Mouse (Mus musculus) cerebellum, adult 11-12 months (tissue): ENCODE data around the gene Slc22a17.

Experiments used
- DNase-seq: peaks from one replicate; pipeline ENCODE4 v3.0.0; 2022

Gene Slc22a17

DNA sequence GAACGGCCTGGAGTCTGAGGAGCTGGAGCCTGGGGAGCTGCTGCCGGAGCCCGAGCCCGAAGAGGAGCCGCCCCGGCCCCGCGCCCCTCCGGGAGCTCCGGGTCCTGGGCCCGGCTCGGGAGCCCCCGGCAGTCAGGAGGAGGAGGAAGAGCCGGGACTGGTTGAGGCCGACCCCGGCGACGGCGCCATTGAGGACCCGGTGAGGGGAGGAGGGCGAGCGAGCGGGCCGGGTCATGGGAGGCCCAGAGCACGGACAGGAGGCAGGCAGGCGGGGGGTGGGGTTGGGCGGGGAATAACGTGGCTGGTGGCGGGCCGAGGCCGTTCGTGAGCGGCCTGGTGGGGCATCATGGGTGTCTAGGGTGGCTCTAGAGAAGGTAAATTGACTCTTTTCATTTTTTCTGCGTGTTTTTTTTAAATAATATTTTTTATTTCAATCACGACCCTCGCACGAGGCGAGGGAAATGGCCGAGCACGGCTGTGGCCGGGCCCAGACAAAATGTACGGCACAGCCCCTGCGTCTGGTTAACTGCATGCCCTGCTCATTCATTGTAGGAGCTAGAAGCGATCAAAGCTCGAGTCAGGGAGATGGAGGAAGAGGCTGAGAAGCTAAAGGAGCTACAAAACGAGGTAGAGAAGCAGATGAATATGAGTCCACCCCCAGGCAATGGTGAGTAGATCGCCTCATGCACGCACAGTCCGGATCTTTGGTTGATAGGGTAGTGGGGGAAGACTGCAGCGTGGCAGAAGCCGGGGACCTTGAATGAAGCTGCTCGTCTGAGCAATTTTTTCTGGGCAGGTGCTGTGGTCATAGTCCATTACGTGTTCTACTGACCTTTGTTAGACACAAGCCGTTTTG is 18.4 kb downstream of the Slc22a17 start:
- DNase-seq: no peak

DNA sequence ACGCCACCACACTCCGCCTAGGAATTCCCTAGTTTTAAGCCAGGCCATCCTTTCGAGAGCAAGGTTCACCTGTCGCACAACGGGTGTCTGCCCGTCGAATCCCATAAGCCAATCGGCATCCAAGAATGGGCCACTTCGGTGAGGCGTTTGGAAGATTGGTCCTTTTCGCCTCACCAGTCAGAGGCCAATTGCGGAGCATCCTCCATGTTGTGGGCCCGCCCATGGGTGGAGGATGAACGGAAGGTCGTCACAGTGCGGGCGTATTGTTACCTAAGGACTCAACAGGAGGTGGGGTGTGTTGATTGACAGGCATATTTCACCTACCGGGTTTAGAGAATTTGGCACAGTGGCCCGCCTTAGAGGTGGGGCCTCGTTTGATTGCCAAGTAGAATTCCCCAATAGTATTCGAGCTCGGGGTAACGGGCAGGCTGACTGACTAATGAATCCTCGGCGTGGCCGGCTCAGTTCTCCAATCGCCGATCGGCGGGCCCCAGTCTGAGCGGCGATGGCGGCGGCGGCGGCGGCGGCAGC is 19.2 kb downstream of the Slc22a17 start:
- peak; percentile 100 for DNase-seq

DNA sequence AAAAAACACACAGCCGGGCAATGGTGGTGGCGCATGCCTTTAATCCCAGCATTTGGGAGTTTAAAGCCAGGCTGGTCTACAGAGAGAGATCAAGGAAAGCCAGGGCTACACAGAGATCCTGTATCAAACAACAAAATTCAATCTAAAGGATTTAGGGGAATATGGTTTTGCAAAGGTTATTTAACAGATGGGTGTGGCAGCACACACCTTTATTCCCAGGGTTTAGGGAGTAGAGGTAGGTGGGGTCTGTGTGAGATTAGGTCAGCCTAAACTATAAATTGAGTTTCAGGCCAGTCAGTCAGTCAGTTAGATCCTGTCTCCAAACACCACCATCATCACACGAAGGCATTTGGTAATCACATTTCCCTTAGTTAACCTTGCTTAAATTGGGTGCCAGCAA is 20.7 kb downstream of the Slc22a17 start, which contains the start of gene Pabpn1:
Gene Pabpn1, plus strand, starts transcription at position 301 of the 400 bp plus-strand sequence.
- no peak for DNase-seq

DNA sequence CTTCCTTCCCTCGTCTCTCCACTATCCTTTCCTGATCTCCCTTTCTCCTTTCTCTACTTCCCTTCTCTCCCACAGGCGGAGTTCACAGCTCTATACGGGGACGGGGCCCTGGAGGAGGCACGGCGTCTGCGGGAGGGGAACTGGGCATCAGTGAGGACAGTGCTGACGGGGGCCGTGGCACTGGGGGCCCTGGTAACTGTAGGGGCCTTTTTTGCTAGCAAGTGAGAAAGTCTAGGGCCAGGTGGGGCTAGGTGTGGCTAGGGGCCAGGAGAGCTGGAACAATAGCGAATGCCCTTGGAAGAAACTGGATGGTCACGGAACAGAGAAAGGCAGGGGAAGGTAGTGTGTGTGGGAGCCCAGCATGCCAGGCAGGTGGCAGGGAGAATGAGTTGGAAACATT is 27.6 kb downstream of the Slc22a17 start:
- DNase-seq: no peak

DNA sequence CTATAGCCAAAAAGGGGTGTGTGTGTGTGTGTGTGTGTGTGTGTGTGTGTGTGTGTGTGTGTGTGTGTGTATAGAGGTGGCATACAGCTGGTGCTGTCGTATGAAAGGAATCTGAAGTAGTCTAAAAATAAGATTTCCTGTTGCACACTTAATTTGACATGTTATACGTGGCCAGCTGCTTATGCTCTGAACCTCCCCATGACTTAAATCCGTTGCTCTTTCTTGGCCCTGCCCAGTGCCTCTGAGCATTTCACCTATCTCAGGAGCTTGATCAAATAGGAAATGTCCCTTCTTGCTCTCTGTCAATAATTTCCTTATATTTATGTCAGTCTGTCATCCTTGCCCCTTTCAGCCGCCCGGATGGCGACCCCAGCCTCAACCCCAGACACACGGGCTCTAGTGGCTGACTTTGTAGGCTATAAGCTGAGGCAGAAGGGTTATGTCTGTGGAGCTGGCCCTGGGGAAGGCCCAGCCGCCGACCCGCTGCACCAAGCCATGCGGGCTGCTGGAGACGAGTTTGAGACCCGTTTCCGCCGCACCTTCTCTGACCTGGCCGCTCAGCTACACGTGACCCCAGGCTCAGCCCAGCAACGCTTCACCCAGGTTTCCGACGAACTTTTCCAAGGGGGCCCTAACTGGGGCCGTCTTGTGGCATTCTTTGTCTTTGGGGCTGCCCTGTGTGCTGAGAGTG is 28.8 kb downstream of the Slc22a17 start:
- DNase-seq: no peak

DNA sequence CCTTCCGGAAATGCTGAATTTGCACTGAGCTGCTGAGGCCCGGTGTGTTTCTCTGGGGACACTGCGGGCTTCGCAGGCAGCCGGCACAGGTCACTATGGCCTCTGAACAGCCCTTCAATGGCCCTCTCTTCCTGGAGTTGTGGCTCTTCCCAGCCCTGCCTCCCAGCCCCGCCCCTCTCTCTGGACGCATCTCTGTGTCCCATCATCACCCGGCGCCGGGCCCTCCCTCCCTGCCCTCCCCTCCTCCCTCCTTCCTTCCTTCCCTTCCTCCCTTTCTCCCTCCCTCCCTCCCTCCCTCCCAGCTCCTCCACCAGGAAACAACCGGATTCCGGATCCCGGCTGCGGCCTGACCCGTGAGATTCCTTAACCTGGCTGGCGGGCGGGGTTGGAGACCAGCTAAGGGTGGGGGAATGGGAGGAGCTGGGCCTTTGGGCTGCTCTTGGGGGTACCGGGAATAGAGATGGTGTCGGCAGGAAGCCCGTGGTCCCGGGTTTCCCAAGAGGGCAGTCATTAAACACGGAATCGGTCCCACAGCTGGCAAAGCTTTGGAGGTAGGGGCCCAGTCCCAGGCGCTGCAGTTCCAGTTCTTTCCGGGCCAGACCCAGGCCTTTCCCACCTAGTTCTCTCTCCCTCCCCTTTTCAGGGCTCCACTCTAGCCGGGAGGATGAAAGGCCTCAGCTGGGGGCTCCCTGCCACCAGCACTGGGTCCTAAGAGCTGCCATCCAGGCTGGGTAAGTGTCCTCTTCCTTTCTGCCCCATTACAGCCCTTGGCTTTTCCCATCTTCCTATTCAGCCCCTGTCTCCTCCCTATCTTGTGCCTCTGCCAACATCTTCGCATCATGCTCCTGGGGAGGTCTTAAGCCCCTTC is 29.5 kb downstream of the Slc22a17 start, which contains the start of the genes Bcl2l2 and Gm20521:
Gene Bcl2l2, plus strand, starts transcription at position 224 of the 868 bp plus-strand sequence.
Gene Gm20521, plus strand, starts transcription at position 288 of the 868 bp plus-strand sequence.
- DNase-seq: peak; percentile 85

DNA sequence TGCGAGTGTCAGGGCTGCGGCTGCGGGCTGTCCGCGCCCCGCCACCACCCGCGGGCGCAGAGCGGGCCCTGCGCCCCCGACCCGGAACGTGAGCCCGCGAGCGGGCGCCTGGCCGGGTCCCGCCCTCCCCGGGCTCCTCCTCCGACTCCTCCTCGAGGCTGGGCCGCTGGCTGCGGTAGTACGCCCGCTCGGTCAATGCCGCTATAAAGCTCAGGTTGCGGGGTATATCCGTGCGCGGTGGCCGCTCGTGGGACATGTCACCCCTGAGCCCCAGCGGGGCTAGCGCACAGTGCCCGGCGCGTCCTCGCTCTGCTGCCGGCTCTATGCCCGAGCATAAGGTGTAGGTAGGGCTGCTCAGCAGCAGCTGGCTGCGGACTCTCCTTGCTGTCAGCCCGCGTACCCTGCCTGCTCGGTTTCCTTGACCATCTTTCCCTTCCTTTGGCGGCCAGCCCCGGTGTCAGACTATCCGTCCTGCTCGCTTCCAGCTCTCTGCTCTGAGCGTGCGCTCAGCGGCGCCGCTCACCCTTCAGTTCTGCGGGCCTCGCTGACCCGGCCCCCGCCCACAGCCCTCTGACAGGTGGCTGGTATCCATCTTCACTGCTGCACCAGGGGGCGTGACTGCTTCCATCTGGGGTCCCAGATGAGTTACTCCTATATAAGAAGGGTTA is 35.8 kb downstream of the Slc22a17 start, which contains the start of gene Ppp1r3e:
Gene Ppp1r3e, minus strand, starts transcription at position 503 of the 668 bp plus-strand sequence.
- DNase-seq: peak; percentile 82

DNA sequence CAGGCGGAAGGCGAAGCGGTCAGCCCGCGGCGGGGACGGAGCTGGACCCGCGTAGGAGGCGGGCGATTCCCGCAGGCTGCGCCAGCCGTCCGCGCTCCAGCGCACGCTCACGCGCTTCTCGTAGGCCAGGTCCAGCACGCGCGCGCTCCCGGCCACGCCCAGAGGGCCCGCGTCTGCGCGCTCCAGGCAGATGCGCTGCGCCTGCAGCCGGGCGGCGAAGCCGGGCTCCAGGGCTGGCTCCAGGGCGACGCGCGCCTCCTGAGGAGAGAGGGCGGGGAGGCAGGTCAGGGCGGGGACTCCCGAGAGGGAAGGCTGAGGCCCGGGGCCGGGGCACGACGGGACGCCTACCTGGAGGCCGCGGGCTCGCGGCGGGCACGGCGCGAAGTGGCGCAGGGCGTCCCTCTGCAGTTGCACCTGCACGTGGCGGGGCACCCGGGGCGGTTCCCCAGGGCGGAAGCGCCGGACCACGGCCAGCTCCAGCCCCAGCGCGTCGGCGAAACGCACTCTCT is 36.3 kb downstream of the Slc22a17 start:
- DNase-seq: peak; percentile 96

DNA sequence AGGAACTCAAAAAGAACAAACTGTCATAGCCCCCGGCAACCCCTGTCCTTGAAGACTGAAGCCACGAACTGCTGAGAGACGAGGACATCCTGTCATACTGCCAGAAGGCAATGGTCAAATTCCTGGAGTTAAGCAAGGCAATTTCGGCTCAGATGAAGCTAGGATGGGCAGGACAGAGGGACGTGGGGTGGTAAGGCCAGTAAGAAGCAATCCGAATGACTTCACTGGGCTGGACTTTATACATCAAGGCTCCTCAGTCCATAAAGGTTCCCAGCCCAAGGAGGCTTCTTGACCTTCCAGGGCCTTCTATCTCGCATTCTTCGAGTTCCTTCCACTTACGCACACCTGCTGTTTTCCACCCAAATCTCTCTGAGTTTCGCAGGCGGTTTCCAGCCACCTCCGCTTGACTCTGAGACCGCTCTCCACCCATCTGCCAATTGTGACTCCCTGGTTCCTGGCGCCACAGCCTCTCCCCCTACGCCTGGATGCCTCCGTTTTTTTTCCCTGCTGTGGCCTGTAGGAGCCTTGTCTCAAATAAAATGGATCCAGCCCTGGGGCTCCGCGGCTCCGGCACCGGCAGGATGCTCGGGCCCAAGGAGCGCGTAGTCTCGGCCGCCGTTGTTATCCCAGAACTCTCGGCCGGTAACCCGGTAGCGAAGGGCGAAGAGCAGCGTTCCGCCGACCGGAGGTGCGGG is 36.9 kb downstream of the Slc22a17 start:
- DNase-seq: no peak

DNA sequence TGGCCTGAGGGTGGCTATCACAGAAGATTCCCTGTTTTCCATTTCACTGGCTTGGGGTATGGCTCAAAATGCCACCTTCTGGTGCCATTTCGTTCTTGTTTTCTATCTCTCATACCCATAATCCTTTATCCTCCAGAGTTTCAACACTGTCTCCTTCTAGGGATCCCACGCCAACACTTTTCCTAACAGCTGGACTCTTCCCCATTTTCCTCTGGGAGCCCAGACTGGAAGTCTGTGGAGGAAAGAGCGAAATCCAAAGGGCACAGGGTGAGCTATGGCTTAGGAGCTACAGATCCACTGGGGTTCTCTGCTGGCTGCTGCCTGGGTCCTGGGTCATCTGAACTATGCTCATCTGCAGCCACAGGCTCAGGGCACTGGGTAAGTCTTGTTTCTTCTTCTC is 38.8 kb downstream of the Slc22a17 start:
- DNase-seq: no peak

DNA sequence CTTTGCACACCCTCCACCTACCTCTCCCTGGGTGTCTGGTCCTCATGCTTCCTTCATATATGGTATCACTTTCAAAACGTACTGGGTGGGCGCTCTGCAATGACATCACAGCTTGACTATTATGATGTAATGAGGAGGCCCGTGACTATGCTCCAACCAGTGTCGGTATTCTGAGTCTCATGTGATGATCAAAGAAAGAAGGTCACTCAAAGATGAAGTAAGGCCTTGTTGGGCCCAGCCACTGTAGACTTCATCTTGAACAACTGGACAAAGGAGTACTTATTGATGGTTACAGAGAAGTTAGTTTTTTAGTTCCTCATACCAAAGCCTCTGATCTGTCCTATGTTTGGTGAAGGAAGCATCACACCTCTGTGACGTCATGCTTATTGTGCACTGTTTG is 42.1 kb downstream of the Slc22a17 start, which contains the start of gene Homez:
Gene Homez, minus strand, starts transcription at position 101 of the 400 bp plus-strand sequence.
- DNase-seq: no peak

DNA sequence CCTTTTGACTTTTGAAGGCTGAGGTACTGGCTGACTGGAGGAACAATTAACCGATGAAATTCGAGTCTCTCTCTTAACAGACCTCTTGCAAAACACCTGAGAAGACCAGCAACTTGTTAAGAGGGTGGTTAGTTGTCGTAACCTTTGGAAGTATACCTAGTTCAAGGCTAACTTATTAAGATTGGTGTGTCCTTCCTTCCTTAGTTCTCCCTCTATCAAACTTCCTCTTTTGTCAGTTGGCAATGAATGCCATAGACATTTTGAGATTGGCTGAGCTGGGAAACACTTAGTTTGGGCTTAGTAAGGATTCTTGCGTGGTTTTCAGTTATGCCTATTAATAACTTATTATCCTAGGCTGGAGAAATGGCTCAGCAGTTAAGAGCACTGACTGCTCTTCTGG is 44.9 kb downstream of the Slc22a17 start:
- DNase-seq: no peak

DNA sequence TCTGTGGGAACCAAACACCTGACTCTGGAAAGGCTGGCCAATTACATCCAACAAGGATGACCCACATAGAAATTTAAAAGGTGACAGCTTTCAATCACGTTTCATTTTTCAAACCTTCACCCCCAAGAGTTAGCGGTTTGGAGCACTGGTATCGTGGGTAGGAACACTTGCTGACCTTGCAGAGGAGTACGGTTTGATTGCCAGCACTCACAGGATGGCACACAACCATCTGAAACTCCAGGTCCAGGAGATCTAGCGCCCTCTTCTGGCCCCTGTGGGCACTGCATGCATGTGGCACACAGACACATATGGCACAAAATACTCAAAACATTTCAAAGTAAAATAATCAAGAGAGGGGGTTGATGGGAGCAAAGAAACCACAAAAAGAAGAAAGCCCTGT is 46.0 kb downstream of the Slc22a17 start:
- DNase-seq: no peak

DNA sequence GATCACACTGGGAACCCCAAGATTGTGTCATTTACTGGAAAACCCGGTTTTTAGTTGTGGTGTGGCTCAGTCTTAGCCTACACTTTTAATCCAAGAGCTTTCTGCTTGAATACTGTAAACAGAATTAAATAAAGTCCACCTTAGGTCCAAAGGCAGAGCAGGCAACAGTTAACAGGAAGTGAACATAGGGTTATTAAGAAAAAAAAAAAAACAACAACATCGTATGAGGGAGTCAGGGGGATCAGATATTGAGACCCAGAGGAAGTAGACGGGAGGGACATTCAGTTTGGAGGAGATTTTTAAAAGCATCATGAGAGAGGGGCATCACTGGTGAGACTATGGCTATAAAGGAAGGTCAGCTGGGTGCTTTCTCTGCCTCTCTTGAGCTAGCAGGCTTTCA is 46.7 kb downstream of the Slc22a17 start:
- no peak for DNase-seq

DNA sequence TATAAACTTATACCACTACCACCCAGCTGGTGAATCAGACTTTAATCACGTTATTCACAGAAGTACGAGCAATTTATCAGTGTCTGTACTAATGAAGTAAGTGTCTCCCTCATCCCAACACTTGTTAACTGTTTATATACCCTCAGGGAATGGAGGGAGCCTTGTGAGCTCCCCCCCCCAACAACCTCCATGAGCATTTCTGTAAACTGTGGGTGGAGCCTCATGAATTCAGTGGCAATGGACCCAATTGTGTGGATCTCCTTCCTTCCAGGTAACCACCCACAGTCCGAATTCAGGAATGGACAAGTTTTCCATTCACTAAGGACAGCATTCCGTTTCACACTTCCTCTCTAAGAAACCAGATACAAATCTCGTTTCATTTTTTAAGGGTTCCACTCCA is 47.3 kb downstream of the Slc22a17 start:
- DNase-seq: no peak

DNA sequence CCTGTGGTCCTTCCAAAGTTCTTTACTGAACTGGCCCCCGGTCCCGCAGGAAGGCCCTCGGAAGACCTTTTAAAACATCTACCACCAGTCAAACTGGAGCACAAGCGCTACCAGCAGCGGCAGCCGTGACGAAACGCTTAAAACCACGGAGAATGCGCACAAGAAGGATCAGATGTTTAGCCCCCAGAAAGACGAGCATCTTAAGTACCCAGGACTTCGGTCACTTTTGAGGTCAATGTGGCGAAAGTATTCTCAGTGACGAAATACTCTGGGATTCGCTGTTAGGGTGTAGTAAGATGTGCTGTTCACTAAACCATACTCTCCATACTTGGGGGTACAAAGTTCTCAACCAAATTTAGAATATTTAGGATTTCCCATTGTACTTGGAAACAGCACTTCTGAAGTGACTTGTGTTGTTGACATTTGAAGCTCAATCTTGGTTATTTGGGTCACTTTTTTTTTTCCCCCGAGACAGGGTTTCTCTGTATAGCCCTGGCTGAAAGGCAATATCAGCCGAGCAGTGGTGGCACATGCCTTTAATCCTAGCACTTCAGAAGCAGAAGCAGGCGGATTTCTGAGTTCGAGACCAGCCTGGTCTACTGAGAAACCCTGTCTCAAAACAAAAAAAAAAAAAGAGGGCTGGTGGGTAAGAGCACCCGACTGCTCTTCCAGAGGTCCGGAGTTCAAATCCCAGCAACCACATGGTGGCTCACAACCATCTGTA is 48.5 kb downstream of the Slc22a17 start:
- DNase-seq: no peak

DNA sequence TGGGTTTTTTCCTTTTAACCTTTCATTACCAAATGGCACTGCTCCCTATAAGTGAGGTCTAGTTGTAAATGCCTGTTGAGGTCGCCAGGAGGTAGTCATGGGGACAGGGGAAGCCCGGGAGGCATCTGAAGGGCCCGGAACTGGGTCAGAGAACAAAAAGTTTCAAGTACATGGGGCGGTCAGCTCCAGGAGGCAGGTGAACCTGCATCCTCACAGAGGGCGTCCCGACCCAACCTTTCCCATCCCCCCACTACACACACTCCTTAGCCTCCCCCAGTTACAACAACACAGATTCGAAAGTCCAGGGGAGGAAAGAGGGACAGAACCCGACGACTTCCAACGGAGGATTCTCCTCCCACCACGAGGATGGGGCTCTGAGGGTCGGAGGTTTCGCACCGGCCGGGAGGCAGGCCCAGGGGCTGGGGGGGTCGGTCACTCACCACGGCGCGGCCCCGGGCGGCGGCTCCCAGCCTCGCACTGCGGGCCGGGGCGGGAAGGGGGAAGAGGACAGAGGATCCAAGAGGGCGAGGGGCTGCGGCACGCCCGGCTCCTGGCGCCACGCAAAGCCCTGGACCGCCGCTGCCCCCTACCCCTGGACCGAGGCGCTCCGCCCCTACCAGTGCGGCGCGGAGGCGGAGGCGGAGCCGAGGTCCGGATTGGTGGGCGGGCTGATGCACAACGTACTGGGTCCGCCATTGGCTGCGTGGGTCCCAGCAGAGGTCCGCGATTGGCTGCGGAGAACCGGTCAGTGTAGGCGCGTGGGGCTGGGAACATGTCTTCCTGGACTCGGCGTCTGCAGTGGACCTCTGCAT is 49.2 kb downstream of the Slc22a17 start:
- peak; percentile 90 for DNase-seq

DNA sequence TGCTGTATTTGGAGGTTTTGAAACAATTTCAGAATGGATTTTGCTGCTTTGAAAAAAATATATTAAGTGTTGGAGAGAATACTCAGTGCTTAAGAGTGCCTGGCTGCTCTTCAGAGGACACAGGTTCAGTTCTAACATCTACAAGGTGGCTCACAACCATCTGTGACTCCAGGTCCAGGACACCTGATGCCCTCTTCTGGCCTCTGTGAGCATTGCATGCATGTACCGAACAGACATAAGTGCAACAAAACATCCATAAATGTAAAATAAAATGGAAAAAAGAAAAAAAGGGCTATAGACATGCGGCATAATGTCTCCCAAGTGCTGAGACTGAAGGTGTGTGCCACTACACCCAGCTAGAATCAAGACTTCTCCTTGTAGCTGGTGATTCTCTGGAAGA is 52.4 kb downstream of the Slc22a17 start:
- DNase-seq: peak; percentile 60

DNA sequence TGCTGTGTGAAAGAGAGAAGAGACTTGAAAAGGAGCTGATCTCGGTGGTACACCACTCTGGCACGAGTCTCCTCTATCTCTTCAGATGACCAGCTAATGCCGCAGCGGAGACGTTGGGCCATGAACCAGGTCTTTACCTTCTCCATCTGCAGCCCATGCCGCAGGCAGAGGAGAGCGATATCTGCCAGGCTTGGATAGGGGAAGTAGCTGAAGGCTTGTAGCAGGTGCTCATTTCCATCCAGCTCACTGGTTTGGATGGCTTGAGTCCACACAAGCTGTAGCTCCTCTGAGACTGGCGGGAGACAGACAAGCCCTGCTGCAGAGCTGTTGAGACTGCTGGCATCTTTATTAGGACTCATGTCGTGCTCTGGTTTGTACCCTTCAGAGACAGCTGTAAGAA is 55.0 kb downstream of the Slc22a17 start:
- DNase-seq: peak; percentile 81
